Mouse (Mus musculus): ENCODE measurements around the gene Pdap1. TPM values are rescaled to one million over a fixed set of nuclear protein-coding genes. Genes with fewer than 3 reads are reported as not detected.
A peak's percentile ranks its signal among the peaks of the same experiment; 100 is the strongest.
"Not testable (repeated sequence)": the region's sequence is repeated elsewhere in the genome, so short reads cannot be mapped to it uniquely, and the experiment has no call there.

Pdap1 gene
- polyA plus RNA-seq, 1 experiment from 2014 or later: 114 TPM

- no peak for ATAC-seq
- no peaks in the 10 kb centered on the region for H3K27me3 ChIP-seq (ENCODE audit: control insufficient read depth, insufficient read depth, low read depth, low read length)
- peaks cover 53% of the 10 kb centered on the region for H3K36me3 ChIP-seq (ENCODE audit: control insufficient read depth, insufficient read depth, low read length)
- H3K4me3 ChIP-seq (ENCODE audit: low read depth, low read length): no peak overlapping the region
- no peaks in the 10 kb centered on the region for H3K9me3 ChIP-seq (replicated peaks; ENCODE audit: control insufficient read depth, low read length, poor library complexity, severe bottlenecking)
- no peak overlapping the region for H3K9ac ChIP-seq (ENCODE audit: low read depth, low read length)
- H3K4me1 ChIP-seq (ENCODE audit: control insufficient read depth, insufficient read depth, low read length): no peaks in the 10 kb centered on the region
- 96% methylated on average over 4 of the region's 4 CpGs for WGBS
- no peak overlapping the region for H3K4me2 ChIP-seq (ENCODE audit: low read length)
- no peak overlapping the region for H3K27ac ChIP-seq (ENCODE audit: low read length)
Measured at GRCm38 (mm10) chr5:145102706-145103105, 37.3 kb downstream of the Pdap1 start.

GRCm38 (mm10) chr5:145101451-145101850 is 38.6 kb downstream of the Pdap1 start:
- H3K4me3 ChIP-seq (ENCODE audit: low read depth, low read length); H3K4me2 ChIP-seq (ENCODE audit: low read length); ATAC-seq; H3K27me3 ChIP-seq (ENCODE audit: control insufficient read depth, insufficient read depth, low read depth, low read length); H3K9me3 ChIP-seq (replicated peaks; ENCODE audit: control insufficient read depth, low read length, poor library complexity, severe bottlenecking); H3K27ac ChIP-seq (ENCODE audit: low read length); H3K4me1 ChIP-seq (ENCODE audit: control insufficient read depth, insufficient read depth, low read length); H3K9ac ChIP-seq (ENCODE audit: low read depth, low read length): not testable (repeated sequence)
- H3K36me3 ChIP-seq (ENCODE audit: control insufficient read depth, insufficient read depth, low read length): peaks cover 60% of the 10 kb centered on the region
- 97% methylated on average over 11 of the region's 11 CpGs for WGBS

GRCm38 (mm10) chr5:145100960-145101359 is 39.1 kb downstream of the Pdap1 start:
- 94% methylated on average over 9 of the region's 9 CpGs for WGBS
- H3K4me2 ChIP-seq (ENCODE audit: low read length): no peak overlapping the region
- H3K27me3 ChIP-seq (ENCODE audit: control insufficient read depth, insufficient read depth, low read depth, low read length): no peaks in the 10 kb centered on the region
- no peak overlapping the region for H3K4me3 ChIP-seq (ENCODE audit: low read depth, low read length)
- no peak for ATAC-seq
- H3K9me3 ChIP-seq (replicated peaks; ENCODE audit: control insufficient read depth, low read length, poor library complexity, severe bottlenecking): no peaks in the 10 kb centered on the region
- no peaks in the 10 kb centered on the region for H3K4me1 ChIP-seq (ENCODE audit: control insufficient read depth, insufficient read depth, low read length)
- H3K9ac ChIP-seq (ENCODE audit: low read depth, low read length): no peak overlapping the region
- peaks cover 60% of the 10 kb centered on the region for H3K36me3 ChIP-seq (ENCODE audit: control insufficient read depth, insufficient read depth, low read length)
- H3K27ac ChIP-seq (ENCODE audit: low read length): no peak overlapping the region

- no peaks in the 10 kb centered on the region for H3K4me1 ChIP-seq (ENCODE audit: control insufficient read depth, insufficient read depth, low read length)
- no peak overlapping the region for H3K27ac ChIP-seq (ENCODE audit: low read length)
- ATAC-seq: no peak
- WGBS: 92% methylated on average over 10 of the region's 10 CpGs
- H3K27me3 ChIP-seq (ENCODE audit: control insufficient read depth, insufficient read depth, low read depth, low read length): no peaks in the 10 kb centered on the region
- no peak overlapping the region for H3K9ac ChIP-seq (ENCODE audit: low read depth, low read length)
- no peaks in the 10 kb centered on the region for H3K9me3 ChIP-seq (replicated peaks; ENCODE audit: control insufficient read depth, low read length, poor library complexity, severe bottlenecking)
- H3K4me2 ChIP-seq (ENCODE audit: low read length): no peak overlapping the region
- H3K36me3 ChIP-seq (ENCODE audit: control insufficient read depth, insufficient read depth, low read length): peaks cover 56% of the 10 kb centered on the region
- no peak overlapping the region for H3K4me3 ChIP-seq (ENCODE audit: low read depth, low read length)
Measured at GRCm38 (mm10) chr5:145098340-145098821, 41.7 kb downstream of the Pdap1 start.

- H3K4me1 ChIP-seq (ENCODE audit: control insufficient read depth, insufficient read depth, low read length): no peaks in the 10 kb centered on the region
- peaks cover 64% of the 10 kb centered on the region for H3K36me3 ChIP-seq (ENCODE audit: control insufficient read depth, insufficient read depth, low read length)
- H3K27me3 ChIP-seq (ENCODE audit: control insufficient read depth, insufficient read depth, low read depth, low read length): no peaks in the 10 kb centered on the region
- H3K4me2 ChIP-seq (ENCODE audit: low read length): no peak overlapping the region
- 94% methylated on average over 4 of the region's 4 CpGs for WGBS
- no peaks in the 10 kb centered on the region for H3K9me3 ChIP-seq (replicated peaks; ENCODE audit: control insufficient read depth, low read length, poor library complexity, severe bottlenecking)
- no peak overlapping the region for H3K27ac ChIP-seq (ENCODE audit: low read length)
- no peak overlapping the region for H3K9ac ChIP-seq (ENCODE audit: low read depth, low read length)
- ATAC-seq: no peak
- H3K4me3 ChIP-seq (ENCODE audit: low read depth, low read length): no peak overlapping the region
Measured at GRCm38 (mm10) chr5:145096195-145096594, 43.8 kb downstream of the Pdap1 start.

GRCm38 (mm10) chr5:145089878-145090277 is 50.2 kb downstream of the Pdap1 start:
- Histone ChIP-seq H3K9ac (ENCODE audit: low read depth, low read length) (no peak overlapping the region), H3K4me2 (ENCODE audit: low read length) (no peak overlapping the region), H3K4me3 (ENCODE audit: low read depth, low read length) (no peak overlapping the region), H3K27me3 (ENCODE audit: control insufficient read depth, insufficient read depth, low read depth, low read length) (no peaks in the 10 kb centered on the region), H3K4me1 (ENCODE audit: control insufficient read depth, insufficient read depth, low read length) (peaks cover 3% of the 10 kb centered on the region), H3K9me3 (replicated peaks; ENCODE audit: control insufficient read depth, low read length, poor library complexity, severe bottlenecking) (no peaks in the 10 kb centered on the region), H3K36me3 (ENCODE audit: control insufficient read depth, insufficient read depth, low read length) (peaks cover 23% of the 10 kb centered on the region), H3K27ac (ENCODE audit: low read length) (no peak overlapping the region)
- WGBS: 92% methylated on average over 3 of the region's 3 CpGs
- no peak for ATAC-seq

GRCm38 (mm10) chr5:145088186-145088585 is 51.9 kb downstream of the Pdap1 start:
- Histone ChIP-seq H3K4me2 (ENCODE audit: low read length) (no peak overlapping the region), H3K27ac (ENCODE audit: low read length) (no peak overlapping the region), H3K27me3 (ENCODE audit: control insufficient read depth, insufficient read depth, low read depth, low read length) (no peaks in the 10 kb centered on the region), H3K4me1 (ENCODE audit: control insufficient read depth, insufficient read depth, low read length) (peaks cover 9% of the 10 kb centered on the region), H3K4me3 (ENCODE audit: low read depth, low read length) (no peak overlapping the region), H3K36me3 (ENCODE audit: control insufficient read depth, insufficient read depth, low read length) (peaks cover 12% of the 10 kb centered on the region), H3K9me3 (replicated peaks; ENCODE audit: control insufficient read depth, low read length, poor library complexity, severe bottlenecking) (no peaks in the 10 kb centered on the region), H3K9ac (ENCODE audit: low read depth, low read length) (no peak overlapping the region)
- ATAC-seq: no peak
- WGBS: 98% methylated on average over 2 of the region's 2 CpGs

GRCm38 (mm10) chr5:145084822-145085221 is 55.2 kb downstream of the Pdap1 start:
- Histone ChIP-seq H3K9ac (ENCODE audit: low read depth, low read length) (peak overlapping the region; percentile 94), H3K4me3 (ENCODE audit: low read depth, low read length) (peak overlapping the region; percentile 80; the same call in 1 of the 2 replicates), H3K9me3 (replicated peaks; ENCODE audit: control insufficient read depth, low read length, poor library complexity, severe bottlenecking) (no peaks in the 10 kb centered on the region), H3K36me3 (ENCODE audit: control insufficient read depth, insufficient read depth, low read length) (no peaks in the 10 kb centered on the region), H3K4me1 (ENCODE audit: control insufficient read depth, insufficient read depth, low read length) (peaks cover 9% of the 10 kb centered on the region), H3K27me3 (ENCODE audit: control insufficient read depth, insufficient read depth, low read depth, low read length) (no peaks in the 10 kb centered on the region), H3K27ac (ENCODE audit: low read length) (no peak overlapping the region), H3K4me2 (ENCODE audit: low read length) (peak overlapping the region; percentile 85)
- ATAC-seq: no peak
- WGBS: 76% methylated on average over 2 of the region's 2 CpGs

GRCm38 (mm10) chr5:145083632-145084451 is 56.2 kb downstream of the Pdap1 start, which contains the start of the genes Arpc1a and Kpna7:
TSS of gene Arpc1a (plus strand) at chr5:145083830.
TSS of gene Kpna7 (minus strand) at chr5:145084030.
- no peaks in the 10 kb centered on the region for H3K36me3 ChIP-seq (ENCODE audit: control insufficient read depth, insufficient read depth, low read length)
- no peaks in the 10 kb centered on the region for H3K9me3 ChIP-seq (replicated peaks; ENCODE audit: control insufficient read depth, low read length, poor library complexity, severe bottlenecking)
- peak within 1 kb of the TSS; percentile 85 for H3K27ac ChIP-seq (ENCODE audit: low read length)
- H3K4me3 ChIP-seq (ENCODE audit: low read depth, low read length): peak within 1 kb of the TSS; percentile 80
- peak; percentile 96 for ATAC-seq
- peaks cover 9% of the 10 kb centered on the region for H3K4me1 ChIP-seq (ENCODE audit: control insufficient read depth, insufficient read depth, low read length)
- peak within 1 kb of the TSS; percentile 85 for H3K4me2 ChIP-seq (ENCODE audit: low read length)
- peak within 1 kb of the TSS; percentile 94 for H3K9ac ChIP-seq (ENCODE audit: low read depth, low read length)
- H3K27me3 ChIP-seq (ENCODE audit: control insufficient read depth, insufficient read depth, low read depth, low read length): no peaks in the 10 kb centered on the region
- WGBS: under 1% methylated on average over 54 of the region's 54 CpGs

All from midbrain, embryonic 16.5 days (tissue).